Mouse (Mus musculus) forebrain, postnatal 0 days (tissue): Measurements from ENCODE around the gene Fam170b. TPM values are rescaled to one million over a fixed set of nuclear protein-coding genes. Genes with fewer than 3 reads are reported as not detected.

Source experiments
- ATAC-seq: fragments of 200-750 bp; cut with Nextera tagmentation; 2 replicates; pipeline ENCODE4 v1.8.0; 2017; ENCODE audit warnings: mild to moderate bottlenecking, moderate library complexity
- DNase-seq: peaks from one replicate; pipeline ENCODE4 v3.0.0-alpha.2; 2015
- H3K27ac ChIP-seq: fragments of 300-500 bp; sonication (generic); 2 replicates; pipeline ENCODE4 v1.5.1; 2014; ENCODE audit warnings: low read depth, mild to moderate bottlenecking, antibody characterized with exemption, low read length, moderate library complexity, mixed read lengths
- H3K27me3 ChIP-seq: fragments of 300-500 bp; sonication (generic); 2 replicates; pipeline ENCODE4 v1.6.1; 2014; ENCODE audit warnings: mild to moderate bottlenecking, low read length, mixed read lengths; ENCODE audit not compliant: insufficient read depth
- H3K36me3 ChIP-seq: fragments of 300-500 bp; sonication (generic); 2 replicates; pipeline ENCODE4 v1.6.1; 2014; ENCODE audit warnings: mild to moderate bottlenecking, moderate library complexity; ENCODE audit not compliant: insufficient read depth
- H3K4me1 ChIP-seq: fragments of 300-500 bp; sonication (generic); 2 replicates; pipeline ENCODE4 v1.6.1; 2014; ENCODE audit warnings: antibody characterized with exemption; ENCODE audit not compliant: insufficient read depth
- H3K4me2 ChIP-seq: fragments of 300-500 bp; sonication (generic); 2 replicates; pipeline ENCODE4 v1.6.1; 2014; ENCODE audit warnings: low read depth, mild to moderate bottlenecking, moderate library complexity
- H3K4me3 ChIP-seq: fragments of 300-500 bp; sonication (generic); 2 replicates; pipeline ENCODE4 v1.5.1; 2014; ENCODE audit warnings: low read depth, low read length, mixed read lengths
- H3K9ac ChIP-seq: fragments of 300-500 bp; sonication (generic); 2 replicates; pipeline ENCODE4 v1.6.1; 2014; ENCODE audit warnings: mild to moderate bottlenecking
- H3K9me3 ChIP-seq: fragments of 300-500 bp; sonication (generic); 2 replicates; pipeline ENCODE4 v1.6.1; 2016; ENCODE audit warnings: low read length
- CTCF ChIP-seq: sonication (generic); IDR thresholded peaks from 2 replicates; pipeline ENCODE4 v1.5.1; 2016; ENCODE audit warnings: antibody characterized with exemption, control low read depth, low read depth
- WGBS: fragments of 180-500 bp; shearing (Covaris S2); extraction: QIAGEN DNeasy Blood & Tissue Kit; methylation state at CpG from one replicate; pipeline ENCODE4 v1.1.7; 2014; 5-methylcytosine and 5-hydroxymethylcytosine counted together
- polyA plus RNA-seq: library from polyadenylated mRNA; unstranded; fragments of >200 nt; fragmentation: Nextera tagmentation; extraction: Ambion mirVana; gene quantifications from 2 replicates; pipeline ENCODE4 v1.2.1, GENCODE M21; 2015
- total RNA-seq: library from RNA; depleted of rRNA; stranded (reverse); fragments of >200 nt; gene quantifications from 2 replicates; pipeline ENCODE4 v1.2.3, GENCODE M21; 2014; rRNA removed

The Fam170b gene
- total RNA-seq (not detected in 2 replicates), polyA plus RNA-seq (not detected in 2 replicates)

GRCm38 (mm10) chr14:32833847-32834246 lies at the start of gene Fam170b:
TSS of gene Fam170b (plus strand) at chr14:32833962.
- no peak within 1 kb of the TSS for H3K27ac ChIP-seq
- ATAC-seq = no peak
- H3K4me2 ChIP-seq = no peak within 1 kb of the TSS
- H3K9ac ChIP-seq = no peak within 1 kb of the TSS
- no peak for DNase-seq
- no peak for TF ChIP-seq CTCF
- no peak within 1 kb of the TSS for H3K4me3 ChIP-seq
- no peaks in the 10 kb centered on the region for H3K36me3 ChIP-seq
- H3K4me1 ChIP-seq = no peaks in the 10 kb centered on the region
- H3K9me3 ChIP-seq = no peaks in the 10 kb centered on the region
- no peaks in the 10 kb centered on the region for H3K27me3 ChIP-seq
- 81% methylated on average over 8 of the region's 8 CpGs for WGBS

DNA sequence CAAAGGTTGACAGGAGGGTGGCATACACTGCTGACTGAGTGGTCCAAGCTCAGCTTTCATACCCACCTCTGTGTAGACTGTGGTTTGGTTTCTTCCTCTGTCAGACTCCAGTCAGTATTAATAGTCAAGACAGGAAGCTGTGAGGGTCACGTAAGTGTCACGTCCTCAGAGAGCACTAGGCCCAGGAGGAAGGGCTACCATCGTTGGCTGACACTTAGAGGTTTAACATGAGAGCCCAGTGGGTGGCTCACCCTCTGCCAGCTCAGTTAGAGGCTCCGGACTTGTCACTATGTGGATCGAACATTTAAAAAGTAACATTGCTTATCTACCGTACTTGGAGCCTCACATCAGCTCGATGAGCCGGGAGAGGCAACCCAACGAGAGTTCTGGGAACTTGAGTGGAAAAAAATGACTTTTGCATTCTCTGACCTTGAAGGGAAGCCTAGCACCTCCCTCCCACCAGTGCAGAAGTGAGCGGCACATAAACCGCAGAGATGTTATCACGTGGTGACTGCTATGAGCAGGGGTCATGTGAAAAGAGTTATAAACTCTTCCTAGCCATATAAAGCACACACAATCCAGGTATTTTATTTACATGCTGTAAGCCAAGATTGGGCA lies 49.5 kb upstream of the Fam170b start:
- no peaks in the 10 kb centered on the region for H3K36me3 ChIP-seq
- ATAC-seq (no peak), DNase-seq (no peak)
- no peak overlapping the region for H3K4me2 ChIP-seq
- H3K4me1 ChIP-seq = no peaks in the 10 kb centered on the region
- H3K9me3 ChIP-seq = no peaks in the 10 kb centered on the region
- 87% methylated on average over 12 of the region's 12 CpGs for WGBS
- no peak overlapping the region for H3K9ac ChIP-seq
- no peak overlapping the region for H3K4me3 ChIP-seq
- no peak overlapping the region for H3K27ac ChIP-seq
- no peak for TF ChIP-seq CTCF
- no peaks in the 10 kb centered on the region for H3K27me3 ChIP-seq

GRCm38 (mm10) chr14:32784748-32785134 lies 49.0 kb upstream of the Fam170b start:
- Histone ChIP-seq H3K4me3 (no peak overlapping the region), H3K27me3 (no peaks in the 10 kb centered on the region), H3K9me3 (no peaks in the 10 kb centered on the region), H3K9ac (no peak overlapping the region), H3K27ac (no peak overlapping the region), H3K4me2 (no peak overlapping the region), H3K36me3 (no peaks in the 10 kb centered on the region), H3K4me1 (no peaks in the 10 kb centered on the region)
- no peak for TF ChIP-seq CTCF
- ATAC-seq (no peak), DNase-seq (no peak)
- 85% methylated on average over 4 of the region's 4 CpGs for WGBS

DNA sequence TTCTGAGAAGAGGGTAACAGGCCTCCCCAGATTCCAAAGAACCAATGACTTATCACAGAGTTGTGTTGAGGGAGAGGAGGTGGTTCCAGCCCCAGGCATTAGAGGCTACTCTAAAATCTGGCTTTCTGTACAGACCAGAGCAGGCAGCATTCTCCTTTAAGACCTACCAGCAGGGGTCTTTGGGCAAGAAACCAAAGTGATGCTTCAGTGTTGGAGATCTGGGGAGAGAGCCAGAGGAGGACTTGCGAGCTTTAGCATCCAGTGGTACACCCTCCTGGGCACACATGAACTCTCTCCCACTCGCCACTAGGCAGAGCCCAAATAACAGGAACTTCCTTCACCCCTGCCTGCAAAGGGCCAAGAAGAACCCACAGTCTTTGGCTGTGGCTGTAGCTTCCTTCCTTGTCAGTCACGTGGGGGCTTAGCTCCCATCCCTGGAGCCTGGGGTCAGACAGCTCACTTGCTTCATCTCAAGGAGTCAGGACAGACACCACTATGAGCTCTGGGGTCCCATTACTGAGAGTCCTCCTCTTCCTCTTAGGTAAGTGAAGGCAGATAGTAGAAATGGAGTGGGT lies 48.1 kb upstream of the Fam170b start, which contains the start of gene Tmem273:
Gene Tmem273 (plus strand): TSS at position 408 of the 575 bp plus-strand sequence.
- H3K27me3 ChIP-seq = no peaks in the 10 kb centered on the region
- no peak for ATAC-seq
- H3K27ac ChIP-seq = no peak within 1 kb of the TSS
- no peaks in the 10 kb centered on the region for H3K9me3 ChIP-seq
- no peaks in the 10 kb centered on the region for H3K4me1 ChIP-seq
- no peaks in the 10 kb centered on the region for H3K36me3 ChIP-seq
- TF ChIP-seq CTCF = no peak
- no peak within 1 kb of the TSS for H3K4me2 ChIP-seq
- 62% methylated on average over 3 of the region's 3 CpGs for WGBS
- H3K9ac ChIP-seq = no peak within 1 kb of the TSS
- no peak for DNase-seq
- H3K4me3 ChIP-seq = no peak within 1 kb of the TSS

- no peak for TF ChIP-seq CTCF
- H3K4me3 ChIP-seq = no peak overlapping the region
- no peak overlapping the region for H3K4me2 ChIP-seq
- no peaks in the 10 kb centered on the region for H3K9me3 ChIP-seq
- DNase-seq (no peak), ATAC-seq (no peak)
- no peaks in the 10 kb centered on the region for H3K36me3 ChIP-seq
- no peaks in the 10 kb centered on the region for H3K4me1 ChIP-seq
- H3K27ac ChIP-seq = no peak overlapping the region
- no peak overlapping the region for H3K9ac ChIP-seq
- 46% methylated on average over 5 of the region's 5 CpGs for WGBS
- no peaks in the 10 kb centered on the region for H3K27me3 ChIP-seq
These were observed 46.1 kb upstream of the Fam170b start for GRCm38 (mm10) chr14:32787691-32788090.

- no peak overlapping the region for H3K4me2 ChIP-seq
- TF ChIP-seq CTCF = no peak
- H3K4me1 ChIP-seq = no peaks in the 10 kb centered on the region
- no peaks in the 10 kb centered on the region for H3K36me3 ChIP-seq
- H3K4me3 ChIP-seq = no peak overlapping the region
- H3K27me3 ChIP-seq = no peaks in the 10 kb centered on the region
- DNase-seq (no peak), ATAC-seq (no peak)
- 52% methylated on average over 8 of the region's 8 CpGs for WGBS
- H3K9me3 ChIP-seq = no peaks in the 10 kb centered on the region
- H3K9ac ChIP-seq = no peak overlapping the region
- H3K27ac ChIP-seq = no peak overlapping the region
These were observed 37.4 kb upstream of the Fam170b start for GRCm38 (mm10) chr14:32796375-32796774.

GRCm38 (mm10) chr14:32797803-32798202 lies 36.0 kb upstream of the Fam170b start:
- WGBS = 94% methylated on average over 2 of the region's 2 CpGs
- Histone ChIP-seq H3K9ac (no peak overlapping the region), H3K27me3 (no peaks in the 10 kb centered on the region), H3K4me1 (no peaks in the 10 kb centered on the region), H3K27ac (no peak overlapping the region), H3K36me3 (no peaks in the 10 kb centered on the region), H3K4me2 (no peak overlapping the region), H3K4me3 (no peak overlapping the region), H3K9me3 (no peaks in the 10 kb centered on the region)
- DNase-seq = no peak
- no peak for ATAC-seq
- no peak for TF ChIP-seq CTCF
